Mouse (Mus musculus) layer of hippocampus, adult 11-12 months (tissue): ENCODE data around the gene Mid1.

ENCODE experiments used
- DNase-seq: peaks from one replicate; pipeline ENCODE4 v3.0.0; 2022; ENCODE audit warnings: low spot score

Gene Mid1

DNA sequence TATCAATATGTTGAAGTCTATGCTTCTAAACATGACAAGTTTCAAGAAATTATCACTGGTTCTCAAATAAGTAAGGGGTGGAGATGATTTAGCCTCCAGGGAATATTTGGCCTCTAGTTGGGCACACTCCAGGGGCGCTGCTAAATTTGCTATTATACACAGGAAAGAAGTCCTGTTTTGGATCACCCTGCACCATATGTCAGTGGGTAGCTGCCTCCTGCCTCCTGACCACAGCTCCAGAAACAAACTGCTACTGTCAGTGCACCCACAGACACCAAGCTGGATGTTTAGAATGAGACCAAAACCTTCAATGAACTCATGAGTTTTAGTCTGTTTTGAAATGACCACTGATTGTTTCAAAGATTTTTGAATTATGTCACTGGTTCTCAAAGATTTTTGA lies 128.7 kb downstream of the Mid1 start:
- no peak for DNase-seq

DNA sequence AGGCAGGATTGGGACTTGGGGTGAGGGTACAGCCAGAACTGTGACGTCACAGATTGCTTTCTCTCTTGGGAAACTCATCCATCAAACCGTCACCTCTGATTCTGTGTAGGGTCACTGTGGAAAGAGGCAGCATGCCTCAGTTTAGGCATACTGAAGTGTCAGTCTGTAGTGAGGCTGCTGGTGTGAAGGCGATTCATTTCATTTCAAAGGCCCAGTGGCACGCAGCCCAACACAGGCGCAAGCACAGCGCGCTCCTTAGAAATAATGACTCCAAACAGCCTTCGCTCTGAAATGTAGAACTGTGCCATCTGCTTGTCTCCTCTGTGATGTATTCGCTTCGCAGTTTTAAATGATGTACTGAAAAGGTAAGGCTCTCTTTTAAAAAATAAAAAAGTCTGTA lies 141.9 kb downstream of the Mid1 start:
- DNase-seq = peak; percentile 37

DNA sequence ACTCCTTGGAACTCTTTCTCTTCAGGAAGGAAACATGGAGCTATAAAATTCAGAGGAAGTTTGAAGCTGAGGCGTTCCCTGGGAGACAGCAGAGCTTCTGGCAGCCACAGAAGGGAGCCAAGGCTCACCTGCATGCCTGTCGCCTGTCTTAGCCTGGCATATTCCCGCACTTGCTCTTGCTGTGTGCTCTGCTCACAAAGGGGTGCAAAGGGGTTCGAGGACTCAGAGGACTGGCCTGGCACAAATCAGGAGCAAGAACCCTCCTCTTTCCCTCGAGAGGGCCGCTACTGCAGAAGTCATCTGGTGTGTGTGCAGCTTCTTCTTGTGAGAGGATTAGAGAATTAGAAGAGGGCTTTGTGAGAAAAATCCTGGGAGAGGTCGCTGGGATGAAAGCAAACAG lies 142.7 kb downstream of the Mid1 start:
- no peak for DNase-seq

DNA sequence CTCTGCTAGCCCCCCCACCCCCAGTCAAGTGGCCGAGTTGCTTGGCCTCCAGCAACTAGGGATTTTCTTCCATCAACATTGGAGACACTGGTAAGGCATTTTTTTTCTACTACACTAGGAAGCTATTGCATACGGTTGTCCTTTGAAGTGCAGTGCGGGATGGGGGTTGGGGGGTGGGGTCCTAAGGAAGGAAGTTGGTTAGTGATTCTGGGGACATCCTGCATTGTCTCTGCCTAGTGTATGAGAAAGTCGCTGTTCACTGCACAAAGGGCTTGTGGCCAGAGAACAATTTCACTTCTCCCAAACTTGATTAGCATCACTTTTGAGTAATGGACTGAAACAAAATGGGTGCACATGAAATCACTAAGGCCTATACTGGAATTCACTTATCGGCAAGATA lies 143.1 kb downstream of the Mid1 start:
- no peak for DNase-seq

DNA sequence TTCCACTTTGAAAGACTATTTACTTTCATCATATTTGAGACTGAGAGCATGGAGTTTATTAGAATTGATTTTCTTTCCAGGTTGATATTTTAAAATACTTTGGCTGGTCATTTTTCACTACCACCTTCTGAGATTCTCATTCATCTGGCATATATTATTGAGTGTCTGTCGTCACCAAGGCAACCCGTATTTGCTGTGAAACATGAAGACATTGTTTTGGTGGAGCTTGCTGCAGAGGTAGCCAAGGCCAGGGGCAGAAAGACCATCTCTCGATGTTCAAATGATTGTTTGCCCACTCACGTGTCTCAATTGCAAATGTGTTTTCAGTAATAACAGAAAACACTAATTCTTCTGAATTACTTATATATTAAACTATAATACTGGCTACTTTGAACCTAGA lies 145.1 kb downstream of the Mid1 start:
- DNase-seq = no peak

DNA sequence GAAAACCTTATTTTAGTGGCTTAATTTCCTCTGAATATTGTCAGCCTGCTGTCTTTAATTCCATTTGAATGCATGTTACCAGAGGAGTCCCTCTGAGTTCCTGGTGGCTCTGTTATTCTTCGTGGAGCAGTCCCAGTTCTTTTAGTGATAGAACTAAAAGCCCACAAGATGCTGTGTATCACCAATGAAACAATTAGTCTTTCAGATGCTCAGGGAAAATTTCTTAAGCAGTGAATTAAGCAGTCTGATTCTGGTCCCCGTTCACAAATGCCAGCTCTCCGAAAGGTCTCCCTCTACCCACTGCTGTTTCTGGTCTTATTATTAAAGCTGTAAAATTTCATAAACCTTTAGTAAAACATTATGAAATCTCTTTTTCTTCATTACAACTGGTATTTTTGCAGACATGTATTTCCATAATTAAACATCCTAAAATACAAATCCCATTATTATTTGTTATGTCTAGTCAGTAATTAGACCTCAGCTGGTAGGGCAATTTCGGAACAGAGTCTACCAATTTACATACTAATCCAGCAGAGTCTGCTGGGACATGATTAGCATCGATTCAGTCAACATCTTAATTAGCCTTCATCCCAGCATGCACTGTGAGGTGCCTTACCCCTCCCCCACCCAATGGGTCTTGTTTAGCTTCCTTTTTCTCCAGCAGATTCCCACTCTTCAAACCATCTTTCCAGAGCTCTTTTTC lies 153.1 kb downstream of the Mid1 start:
- peak; percentile 22 for DNase-seq

DNA sequence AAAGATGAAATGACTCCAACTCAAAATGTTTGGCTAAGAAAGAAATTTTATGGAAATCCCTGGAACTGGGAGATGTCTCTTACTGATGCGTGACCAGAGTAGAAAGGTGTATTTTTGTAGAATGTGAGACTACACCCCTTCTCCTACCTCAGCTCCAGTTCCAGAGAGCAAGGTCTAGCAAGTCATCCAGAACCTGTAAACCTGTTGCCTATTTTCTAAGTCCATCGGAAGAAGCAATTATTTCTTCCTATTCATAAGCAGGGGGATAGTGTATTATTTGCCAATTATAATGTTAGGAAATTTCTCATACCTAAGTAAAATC lies 153.6 kb downstream of the Mid1 start:
- no peak for DNase-seq

DNA sequence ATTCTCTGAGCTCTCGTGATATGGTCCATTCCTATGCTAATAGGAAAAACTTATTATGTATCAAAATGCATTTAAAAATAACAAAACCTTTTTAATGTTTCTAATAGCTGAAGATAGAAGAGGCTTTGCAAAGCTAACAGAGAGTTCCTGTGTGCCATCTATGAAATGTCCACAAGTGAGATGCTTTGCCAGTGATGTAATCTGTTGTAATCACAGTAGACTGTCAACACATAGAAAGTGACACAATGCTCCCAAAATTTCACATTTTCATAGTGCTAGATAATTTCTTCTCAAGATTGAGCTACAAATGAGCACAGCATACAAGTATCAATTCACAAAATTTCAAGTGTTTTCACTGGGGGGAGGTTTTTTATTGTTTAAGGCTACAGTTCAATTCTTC lies 158.3 kb downstream of the Mid1 start:
- no peak for DNase-seq

DNA sequence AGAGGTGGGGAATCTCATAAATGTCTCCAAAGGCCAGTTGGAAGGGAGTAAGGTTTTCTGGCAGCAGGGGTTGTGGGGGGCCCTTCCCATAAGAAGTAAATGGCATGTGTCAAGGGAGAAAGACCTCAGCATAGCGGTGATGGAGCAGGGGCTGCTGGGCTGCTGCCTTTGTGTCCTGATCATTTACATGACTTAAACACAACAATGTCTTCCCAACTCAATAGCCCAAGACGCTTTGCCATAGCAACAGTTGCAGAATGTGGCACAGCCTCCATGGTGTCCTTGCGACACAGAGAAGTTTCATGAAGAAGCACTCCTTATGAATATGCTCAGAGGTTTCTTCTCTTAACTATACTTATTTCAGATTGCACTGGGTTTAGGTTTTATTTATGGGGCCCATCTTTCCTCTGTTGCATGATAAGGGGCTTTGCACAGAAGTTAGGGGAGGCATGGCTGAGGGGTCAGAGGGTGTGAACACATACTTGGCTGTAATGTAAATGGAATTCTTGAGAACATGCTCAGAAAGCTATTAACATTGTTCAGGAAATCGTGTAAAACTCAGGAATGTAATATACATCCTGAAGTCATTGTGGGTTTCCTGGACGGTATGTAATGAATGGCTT lies 159.3 kb downstream of the Mid1 start:
- no peak for DNase-seq

DNA sequence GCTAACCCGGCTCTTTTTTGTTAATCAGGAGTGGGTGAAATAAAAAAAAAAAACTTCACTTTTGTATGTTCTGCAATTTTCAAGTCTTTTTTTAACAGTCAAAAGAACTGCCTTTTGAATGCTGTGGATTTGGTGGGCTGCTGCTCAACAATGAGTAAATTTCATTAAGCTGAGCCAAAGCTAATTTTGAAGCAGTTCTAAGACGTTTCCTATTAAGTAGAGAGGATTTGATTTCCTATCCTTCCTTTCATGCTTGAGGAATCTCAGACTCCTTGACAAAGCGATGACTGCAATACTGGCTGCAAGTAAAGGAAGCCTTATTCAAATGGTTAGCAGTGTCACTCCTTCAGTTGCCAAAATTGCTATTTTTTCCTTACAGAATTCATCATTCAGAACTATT lies 161.2 kb downstream of the Mid1 start:
- no peak for DNase-seq

DNA sequence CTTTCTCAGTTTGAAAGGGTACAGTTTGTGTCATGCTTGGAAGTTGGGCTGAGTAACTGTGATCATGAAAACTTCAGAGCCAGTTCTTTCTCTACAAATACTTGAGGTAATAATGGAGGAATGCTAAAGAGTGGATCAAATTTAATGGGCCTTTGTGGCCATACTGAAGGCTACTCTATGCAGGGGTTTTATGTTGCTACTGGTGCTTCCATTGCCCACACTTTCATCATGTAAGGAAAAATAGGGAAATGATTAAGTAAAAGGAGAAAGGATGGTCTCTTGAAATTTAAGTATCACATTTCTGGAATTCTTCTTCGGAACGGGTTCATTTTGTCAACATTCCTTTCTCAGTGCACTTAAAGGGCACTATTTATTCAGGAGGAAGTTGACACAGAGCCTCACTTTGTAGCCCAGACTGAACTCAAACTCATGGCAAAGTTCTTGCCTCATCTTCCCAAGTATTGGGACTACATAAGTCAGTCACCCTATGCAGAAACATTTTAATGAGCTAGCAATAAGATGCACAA lies 176.3 kb downstream of the Mid1 start:
- no peak for DNase-seq

DNA sequence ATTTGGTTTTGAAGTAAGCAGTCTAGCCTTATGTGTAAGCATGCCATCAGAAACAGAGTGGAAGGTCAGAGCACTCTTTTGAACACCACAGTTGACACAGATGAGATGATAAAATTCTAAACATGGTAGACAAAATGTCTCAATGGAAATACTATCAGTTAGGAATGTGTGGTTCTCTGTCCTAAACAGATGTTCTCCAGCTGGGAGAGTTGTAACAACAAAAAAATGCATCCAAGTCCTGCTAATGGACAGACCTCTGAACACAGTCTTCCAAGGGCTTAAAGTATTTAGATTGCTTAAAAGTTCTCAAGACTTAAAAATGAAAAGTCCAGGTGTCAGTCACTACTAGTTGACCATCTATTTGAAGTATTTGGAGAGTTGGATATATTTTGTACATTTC lies 177.4 kb downstream of the Mid1 start:
- DNase-seq = no peak

DNA sequence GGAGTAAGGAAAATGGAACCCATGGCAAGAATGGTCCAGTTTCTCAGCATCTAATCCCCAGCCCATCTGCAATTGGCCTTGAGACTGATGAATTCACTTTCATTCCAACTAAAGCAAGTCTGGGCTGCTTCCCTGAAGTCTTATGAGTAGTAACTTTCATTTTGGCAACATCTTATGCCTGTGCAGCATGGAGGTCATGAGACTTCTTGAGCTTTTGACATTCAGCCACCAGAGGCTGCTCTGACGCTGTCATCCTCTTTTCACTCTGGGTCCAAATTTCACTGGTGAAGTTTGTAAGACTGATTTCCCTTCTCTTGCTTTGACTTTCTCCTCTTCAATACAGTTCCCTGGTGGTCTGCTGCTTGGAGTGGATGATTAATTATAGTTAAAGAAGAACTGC lies 177.8 kb downstream of the Mid1 start:
- DNase-seq = no peak

DNA sequence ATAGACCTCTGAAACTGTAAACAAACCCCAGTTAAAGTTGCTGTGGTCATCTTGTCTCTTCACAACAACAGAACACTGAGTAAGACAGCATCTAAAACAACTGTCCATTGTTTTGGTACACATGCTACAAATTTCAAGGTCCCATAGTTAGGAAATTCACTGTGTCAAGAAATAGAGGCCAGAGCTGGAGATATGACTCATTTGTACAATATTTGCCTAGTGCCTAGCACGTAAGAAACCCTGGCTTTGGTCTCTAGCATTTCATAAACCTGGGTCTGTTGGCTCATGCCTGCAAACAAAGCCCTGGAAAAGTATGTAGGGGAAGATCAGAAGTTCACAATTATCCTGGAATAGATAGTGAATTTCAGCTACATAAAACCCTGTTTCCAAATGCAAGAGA lies 178.8 kb downstream of the Mid1 start:
- DNase-seq = no peak

DNA sequence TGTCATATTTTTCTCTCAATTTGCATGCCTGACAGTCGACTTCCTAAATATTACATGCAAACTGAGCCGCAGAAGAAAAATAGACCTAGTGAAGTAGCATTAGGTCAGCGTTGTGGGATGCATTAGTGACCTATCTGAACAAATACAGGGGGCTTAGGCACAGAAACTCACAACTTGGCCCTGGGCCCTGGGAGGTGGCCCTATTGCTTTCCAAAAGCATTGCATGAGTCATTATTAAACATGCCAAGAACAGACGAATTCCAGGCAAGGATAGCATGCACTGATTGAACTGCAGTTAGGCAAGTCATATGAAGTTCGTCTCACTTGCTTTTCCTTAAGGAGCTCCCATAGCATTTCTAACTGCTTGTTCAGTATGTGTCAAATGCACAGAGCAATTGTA lies 183.2 kb downstream of the Mid1 start:
- DNase-seq = no peak

DNA sequence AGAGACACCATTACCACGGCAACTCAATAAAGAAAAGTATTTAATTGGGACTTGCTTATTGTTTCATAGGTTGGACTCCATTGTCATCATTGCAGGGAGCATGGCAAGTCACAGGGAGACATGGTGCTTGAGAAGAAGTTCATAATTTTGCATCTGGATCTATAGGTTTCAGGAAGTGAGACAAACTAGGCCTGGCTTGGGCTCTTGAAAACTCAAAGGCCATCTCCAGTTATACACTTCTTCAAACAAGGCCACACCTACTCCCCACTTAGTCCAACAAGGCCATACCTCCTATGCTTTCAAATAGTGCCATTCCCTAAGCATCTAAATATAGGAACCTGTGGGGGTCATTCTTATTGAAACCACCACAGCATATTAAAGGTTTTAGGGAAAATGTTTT lies 189.5 kb downstream of the Mid1 start:
- DNase-seq = no peak

DNA sequence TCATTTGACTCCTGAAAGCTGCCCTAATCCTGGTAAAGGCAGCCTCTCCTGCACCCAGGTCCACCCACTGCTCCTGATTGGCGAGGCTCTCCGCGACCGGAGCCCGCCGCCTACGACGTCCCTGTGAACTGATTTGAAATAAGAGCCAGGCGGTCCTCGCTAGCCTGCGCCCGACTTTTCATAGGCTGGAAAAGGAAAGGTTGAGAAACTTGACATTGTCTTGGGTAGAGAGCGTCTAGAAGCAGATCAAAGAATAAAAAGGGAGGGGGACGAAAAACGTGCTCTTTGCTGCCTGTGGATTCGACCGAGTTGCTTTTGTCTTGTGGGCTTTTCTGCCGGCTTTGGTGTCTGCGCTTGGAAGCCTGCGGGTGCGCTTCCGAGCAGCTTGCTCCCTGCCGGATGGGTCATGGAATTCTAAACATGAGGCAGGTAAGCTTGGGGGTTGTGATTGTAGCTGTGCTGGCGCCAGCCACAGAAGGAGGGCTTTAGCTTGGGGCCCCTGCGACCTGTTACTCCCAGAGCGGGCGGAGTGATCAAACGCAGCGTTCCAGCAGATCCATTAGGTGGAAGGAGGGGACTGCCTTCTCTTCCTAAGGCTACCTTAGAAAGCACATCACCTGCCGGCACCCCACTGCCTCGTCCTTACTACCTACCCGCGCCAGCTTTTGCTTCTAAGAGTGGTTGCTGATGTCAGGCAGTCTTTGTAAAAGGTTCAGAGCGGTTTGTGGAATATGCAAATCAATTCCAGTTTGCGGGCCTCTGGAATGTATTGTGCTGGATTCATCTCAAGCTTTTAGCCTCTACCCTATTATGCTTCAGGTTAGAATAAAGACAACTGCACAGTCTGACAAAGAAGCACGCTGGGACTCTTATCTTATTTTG lies 194.7 kb downstream of the Mid1 start:
- DNase-seq = peak; percentile 64

DNA sequence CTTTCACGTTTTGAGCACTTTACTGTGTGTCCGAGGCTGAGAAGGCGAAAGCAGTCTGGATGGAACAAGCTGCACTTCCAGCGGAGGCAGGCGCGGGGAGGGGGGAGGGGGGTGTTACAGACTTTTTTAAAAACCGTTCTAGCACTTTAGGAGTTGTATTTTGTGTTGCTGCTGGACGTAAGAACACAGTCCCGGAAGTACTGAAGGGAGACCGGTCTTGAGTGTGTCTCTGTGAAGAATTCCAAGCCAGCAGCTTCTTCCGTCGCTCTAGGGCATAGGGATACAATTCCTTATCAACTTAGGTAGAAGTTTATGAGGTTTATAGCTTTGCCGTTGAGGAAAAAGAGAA lies 195.3 kb downstream of the Mid1 start:
- DNase-seq = no peak

DNA sequence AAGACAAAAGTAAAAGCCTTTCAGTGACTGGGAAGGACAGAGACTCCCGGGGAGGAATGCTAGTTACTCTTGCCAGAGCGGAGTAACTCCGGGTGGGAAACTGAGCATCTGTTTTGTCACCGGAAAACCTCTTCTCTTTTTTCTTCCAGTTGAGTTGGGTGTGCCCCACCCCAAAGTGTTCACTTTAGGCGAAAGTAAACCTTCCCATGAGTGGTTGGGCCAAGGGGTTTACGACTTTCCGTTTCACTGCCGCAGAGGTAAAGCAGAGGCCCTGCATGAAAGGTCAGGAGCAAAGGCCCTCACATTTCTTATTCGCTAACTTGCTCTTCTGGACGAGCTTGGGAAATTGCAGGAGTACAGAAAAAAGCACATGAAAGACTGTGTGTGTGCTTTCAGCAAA lies 195.8 kb downstream of the Mid1 start:
- DNase-seq = no peak

DNA sequence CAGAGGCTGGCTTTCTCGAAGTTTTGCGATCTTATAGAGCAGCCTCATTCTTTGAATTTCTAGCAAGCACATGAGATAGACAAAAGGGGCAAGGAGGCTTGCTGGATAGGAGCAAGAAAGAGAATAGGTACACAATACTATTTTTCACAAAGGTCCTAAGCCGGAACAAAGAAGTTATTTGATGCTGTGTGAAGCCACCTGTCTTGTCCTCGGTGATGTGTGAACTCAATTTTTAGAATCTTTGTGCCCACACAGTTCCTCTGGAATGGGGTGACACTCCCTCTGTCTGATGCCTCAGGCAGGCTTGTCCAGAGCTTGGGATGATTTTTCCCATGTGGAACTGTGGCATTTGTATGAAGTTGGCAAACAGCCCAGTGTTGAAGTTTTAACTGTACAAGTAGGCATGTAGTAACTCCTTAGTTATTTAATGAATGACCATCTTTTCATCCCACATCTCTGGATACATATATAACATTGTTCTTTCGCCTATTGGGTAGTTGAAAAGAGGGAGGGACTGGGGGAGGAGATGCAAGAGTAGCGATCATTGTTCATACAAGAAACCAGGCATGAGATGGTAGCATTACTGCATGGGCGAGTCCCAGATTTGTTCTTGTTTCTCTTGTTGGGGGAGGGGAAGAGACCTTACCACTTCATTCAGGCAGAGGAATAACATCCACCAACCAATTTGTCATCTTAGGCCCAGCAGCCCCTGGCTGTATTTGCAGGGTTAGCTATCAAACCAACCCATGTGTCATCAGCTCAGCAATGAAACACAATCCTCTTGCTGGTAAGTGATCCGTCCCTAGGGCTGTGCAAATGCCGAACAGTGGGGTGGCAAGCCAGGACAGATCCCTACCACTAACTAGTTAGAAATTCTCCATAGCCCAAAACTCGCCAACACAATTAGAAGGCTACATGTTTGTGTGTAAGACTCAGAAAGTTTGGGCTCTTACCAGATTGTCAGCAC lies 196.5 kb downstream of the Mid1 start:
- DNase-seq = no peak

DNA sequence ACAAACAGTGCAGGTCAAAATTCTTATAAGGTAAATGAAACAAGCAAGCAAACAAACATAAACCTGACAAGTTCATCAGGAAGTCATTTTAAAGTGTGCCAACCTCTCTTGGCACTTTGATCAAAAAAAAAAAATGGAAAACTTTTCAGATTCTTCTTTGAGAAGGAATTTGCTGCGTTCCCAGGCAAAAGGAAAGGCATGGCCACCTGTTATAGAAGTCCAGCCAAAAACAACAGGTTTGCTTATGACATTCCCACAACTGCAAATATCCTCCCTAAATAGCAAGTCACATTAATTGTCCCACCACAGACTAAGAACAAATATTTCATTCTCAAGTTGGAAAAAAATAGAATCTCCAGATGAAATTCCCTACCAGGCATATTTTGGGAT lies 197.2 kb downstream of the Mid1 start:
- DNase-seq = no peak
